Mouse (Mus musculus) gastrocnemius, postnatal 36 days (tissue): Measurements from ENCODE around the gene Eps8l2. TPM values are rescaled to one million over a fixed set of nuclear protein-coding genes. Genes with fewer than 3 reads are reported as not detected.

Source experiments
- DNase-seq, 2 experiments: peaks; one replicate each; pipeline ENCODE4 v3.0.0; 2022
- intact Hi-C: fragments of 180-260 bp; cut with DNase I; formaldehyde crosslinking; loops from one replicate; pipeline ENCODE4 v1.15.1; 2025
- total RNA-seq, 2 experiments: library from RNA; stranded (reverse); gene quantifications; 2 replicates each; pipeline ENCODE4 v1.2.3; 2021

The Eps8l2 gene
- total RNA-seq, 2 experiments from 2014 or later: 2.1 to 2.5 TPM

- intact Hi-C loops: no loop called here
- DNase-seq: no peak
Measured at GRCm38 (mm10) chr7:141361510-141361909, 22.8 kb downstream of the Eps8l2 start.

- DNase-seq: peak in 1 of 2 experiments; percentile 21
Measured at GRCm38 (mm10) chr7:141363106-141363751, 24.5 kb downstream of the Eps8l2 start.

DNA sequence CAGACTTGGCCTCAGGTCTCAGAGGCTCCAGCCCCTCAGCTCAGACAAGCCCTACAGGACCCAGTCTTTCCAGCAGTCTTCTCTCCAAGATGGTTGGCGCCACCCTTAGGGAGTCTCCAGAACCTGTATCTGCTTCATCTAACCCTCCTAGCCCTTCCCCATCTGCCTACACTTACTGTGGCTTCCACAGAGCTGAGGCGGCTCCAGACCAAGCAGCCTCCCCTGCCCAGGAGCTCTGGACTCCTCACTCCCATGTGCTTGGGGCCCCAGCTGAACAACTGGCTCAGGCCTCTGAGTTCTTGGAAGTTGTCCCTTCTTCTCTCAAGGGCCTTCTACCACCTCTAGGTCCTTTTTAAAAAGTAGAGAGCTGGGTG is 25.1 kb downstream of the Eps8l2 start:
- no peak for DNase-seq
- intact Hi-C loops: loop anchor here (1.0 kb wide), 1 partner anchor 98 kb away; no protein-coding TSS in a partner anchor

More at GRCm38 (mm10) chr7:141363106-141363751, 24.5 kb downstream of the Eps8l2 start:
- intact Hi-C loops: no loop called here

DNA sequence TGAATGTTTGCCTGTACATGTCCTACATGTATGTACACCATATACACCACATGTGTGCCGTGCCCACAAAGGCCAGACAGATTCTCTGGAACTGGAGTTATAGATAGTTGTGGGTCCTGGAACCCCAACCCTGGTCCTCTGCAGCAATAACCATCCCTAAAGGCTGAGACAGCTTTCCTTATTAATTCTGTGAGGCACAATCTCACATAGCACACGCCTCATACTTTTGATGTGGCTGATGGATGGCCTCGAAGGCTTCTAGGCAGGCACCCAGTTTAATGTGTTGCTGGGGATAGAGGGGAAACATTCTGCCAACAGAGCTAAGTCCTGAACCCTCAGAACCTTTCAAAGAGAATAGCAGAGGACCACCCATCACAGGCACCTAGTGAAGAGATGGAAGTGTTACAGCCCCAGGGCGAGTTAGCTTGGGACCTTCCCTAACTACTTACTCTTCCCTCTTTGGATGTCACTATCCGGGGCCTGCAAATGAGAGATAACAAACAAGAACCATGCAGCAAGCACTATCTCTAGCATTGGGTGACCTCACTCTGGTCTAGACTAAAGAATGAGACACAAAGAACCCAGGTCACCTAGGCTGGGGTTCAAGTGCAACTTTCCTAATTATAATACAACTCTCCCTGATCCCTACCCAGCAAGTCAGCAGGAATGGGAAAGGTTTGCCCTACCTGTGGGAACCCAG is 25.8 kb downstream of the Eps8l2 start:
- intact Hi-C loops: loop anchor here (1.0 kb wide), 1 partner anchor 99 kb away; no protein-coding TSS in a partner anchor
- DNase-seq: no peak

GRCm38 (mm10) chr7:141365049-141365445 is 26.4 kb downstream of the Eps8l2 start:
- no peak for DNase-seq
- intact Hi-C loops: no loop called here

- intact Hi-C loops: no loop called here
- DNase-seq: no peak
Measured at GRCm38 (mm10) chr7:141367358-141367757, 28.7 kb downstream of the Eps8l2 start.

DNA sequence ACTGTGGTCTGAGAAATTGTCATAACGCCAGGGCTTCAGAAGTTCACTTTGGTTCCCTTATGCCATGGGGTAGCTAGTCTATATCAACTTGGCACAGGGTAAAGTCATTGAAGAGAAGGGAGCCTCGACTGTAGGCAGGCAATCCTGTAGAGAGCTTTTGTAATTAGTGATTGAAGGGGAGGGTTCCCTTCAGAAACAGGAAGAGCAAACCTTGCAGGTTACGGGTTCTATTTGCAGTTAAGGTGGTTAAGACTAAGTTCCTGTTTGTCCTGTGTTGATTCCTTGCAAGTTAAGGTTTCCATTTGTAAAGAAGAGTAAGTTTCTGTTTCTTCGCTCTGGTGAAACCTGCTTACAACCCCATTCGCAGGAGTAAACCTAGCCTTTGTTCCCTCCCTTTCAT is 31.2 kb downstream of the Eps8l2 start:
- intact Hi-C loops: no loop called here
- no peak for DNase-seq

DNA sequence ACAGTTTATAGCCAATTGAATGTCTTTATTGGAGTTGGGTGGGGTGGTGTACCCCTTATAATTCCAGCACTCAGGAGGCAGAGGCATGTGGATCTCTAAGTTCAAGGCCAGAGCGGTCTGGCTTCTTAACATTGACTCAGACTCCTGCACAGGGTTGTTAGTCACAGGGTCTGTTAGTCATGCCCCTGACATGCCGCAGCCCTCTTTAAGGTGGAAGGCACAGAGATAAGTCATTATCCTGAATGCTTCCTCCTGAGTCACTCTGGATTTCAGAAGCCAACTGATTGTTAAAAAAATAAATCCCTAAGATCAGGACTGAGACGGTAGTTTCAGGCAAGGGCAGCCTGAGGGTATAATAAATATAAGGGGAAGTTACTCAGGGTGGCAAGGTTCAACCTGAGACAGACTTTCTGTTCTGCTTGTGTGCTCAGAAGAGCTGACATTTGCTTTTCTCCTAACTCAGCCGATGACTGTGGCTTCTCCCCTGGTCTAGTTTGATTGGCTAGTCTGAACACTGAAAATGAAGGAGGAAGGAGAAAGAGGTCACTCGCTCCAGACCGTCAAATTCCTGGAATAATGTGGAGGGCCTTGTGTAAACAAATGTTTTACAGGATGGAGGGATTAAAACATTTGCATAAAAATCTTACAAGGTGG is 33.4 kb downstream of the Eps8l2 start:
- no peak for DNase-seq
- intact Hi-C loops: no loop called here

DNA sequence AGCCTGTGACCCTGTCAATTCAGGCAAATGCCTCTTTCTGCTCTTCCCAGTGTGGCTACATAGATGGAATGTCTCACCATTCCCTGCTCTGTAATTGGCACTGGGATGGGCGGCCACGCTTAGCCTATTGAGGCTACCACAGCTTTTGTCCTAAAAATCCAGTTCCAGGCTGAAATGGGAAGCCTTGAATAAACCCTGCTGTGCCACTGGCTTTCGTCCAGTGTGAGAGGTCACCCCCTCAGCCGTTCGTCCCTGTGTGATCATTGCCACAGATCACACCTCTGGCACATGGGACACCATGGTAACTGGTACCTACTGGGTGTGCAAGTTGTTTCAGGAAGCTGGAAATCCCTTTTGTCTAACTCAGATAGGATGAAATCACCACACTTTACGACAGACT is 34.9 kb downstream of the Eps8l2 start:
- DNase-seq: no peak
- intact Hi-C loops: no loop called here

DNA sequence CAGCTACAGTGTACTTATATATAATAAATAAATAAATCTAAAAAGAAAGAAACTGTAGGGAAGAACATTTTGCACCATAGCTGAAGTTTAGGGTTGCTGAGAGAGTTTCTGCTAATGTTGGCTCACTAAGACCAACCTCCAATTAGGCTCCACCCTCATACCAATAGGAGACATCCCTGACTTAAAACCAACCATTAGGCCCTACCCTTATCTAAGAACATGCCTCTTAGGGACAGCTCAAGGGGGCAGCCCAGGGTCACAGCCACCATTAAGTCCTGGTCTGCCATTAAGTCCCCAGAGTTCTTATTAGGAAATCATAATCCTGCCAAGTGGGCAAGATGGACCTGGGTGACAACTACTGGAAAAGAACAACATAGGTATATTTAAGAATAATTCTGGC is 35.7 kb downstream of the Eps8l2 start:
- intact Hi-C loops: no loop called here
- no peak for DNase-seq

DNA sequence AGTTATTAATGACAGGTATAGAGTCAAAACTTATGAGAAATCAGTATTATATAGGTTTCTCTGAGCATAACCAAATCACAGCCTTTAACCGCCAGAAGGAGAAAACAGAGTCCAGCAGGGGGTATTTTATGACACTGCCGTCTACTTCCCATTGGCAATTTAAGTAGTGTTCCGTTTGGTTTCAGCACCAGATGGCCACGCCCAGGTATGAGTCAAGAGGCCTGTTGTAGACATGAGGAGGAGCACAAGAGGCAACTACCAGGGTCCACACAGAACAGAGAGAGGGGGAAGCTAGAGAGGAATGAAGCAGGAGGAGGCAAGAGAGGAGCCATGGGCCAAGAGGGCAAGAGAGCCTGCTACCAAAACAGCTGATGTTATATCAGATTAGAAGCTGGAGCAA is 40.9 kb downstream of the Eps8l2 start:
- DNase-seq: peak in 1 of 2 experiments; percentile 9
- intact Hi-C loops: no loop called here

- no peak for DNase-seq
- intact Hi-C loops: no loop called here
Measured at GRCm38 (mm10) chr7:141381068-141381835, 42.6 kb downstream of the Eps8l2 start.

- intact Hi-C loops: no loop called here
- DNase-seq: no peak
Measured at GRCm38 (mm10) chr7:141387807-141388486, 49.3 kb downstream of the Eps8l2 start.

DNA sequence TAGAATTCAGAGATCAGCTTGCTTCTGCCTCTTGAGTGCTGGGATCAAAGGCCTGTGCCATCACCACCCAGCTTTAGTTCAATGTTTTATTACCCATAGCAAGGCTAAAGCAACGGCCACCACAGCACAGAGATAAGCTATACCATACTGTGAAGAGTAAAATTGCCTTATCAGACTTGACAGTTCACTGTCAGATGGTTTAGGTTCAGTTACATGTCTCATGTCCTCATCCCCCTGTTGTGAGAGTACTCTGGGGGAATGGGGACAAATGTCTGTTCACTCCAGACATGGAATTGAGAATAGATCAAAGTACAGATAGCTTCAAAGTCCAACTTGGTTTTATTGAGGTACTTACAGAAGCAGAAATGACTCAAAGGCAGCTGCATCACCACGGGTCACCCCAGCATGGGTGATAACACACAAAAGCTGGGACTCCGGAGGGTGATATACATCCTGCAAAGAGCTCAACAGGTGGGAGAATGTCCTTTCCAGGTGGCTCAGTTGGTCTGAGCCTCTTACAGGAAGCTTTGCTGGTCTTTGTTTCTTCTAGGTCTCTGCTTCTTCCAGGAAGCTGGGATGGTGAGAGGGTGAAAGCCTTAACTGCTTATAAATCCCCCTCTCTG is 49.9 kb downstream of the Eps8l2 start:
- intact Hi-C loops: no loop called here
- no peak for DNase-seq

DNA sequence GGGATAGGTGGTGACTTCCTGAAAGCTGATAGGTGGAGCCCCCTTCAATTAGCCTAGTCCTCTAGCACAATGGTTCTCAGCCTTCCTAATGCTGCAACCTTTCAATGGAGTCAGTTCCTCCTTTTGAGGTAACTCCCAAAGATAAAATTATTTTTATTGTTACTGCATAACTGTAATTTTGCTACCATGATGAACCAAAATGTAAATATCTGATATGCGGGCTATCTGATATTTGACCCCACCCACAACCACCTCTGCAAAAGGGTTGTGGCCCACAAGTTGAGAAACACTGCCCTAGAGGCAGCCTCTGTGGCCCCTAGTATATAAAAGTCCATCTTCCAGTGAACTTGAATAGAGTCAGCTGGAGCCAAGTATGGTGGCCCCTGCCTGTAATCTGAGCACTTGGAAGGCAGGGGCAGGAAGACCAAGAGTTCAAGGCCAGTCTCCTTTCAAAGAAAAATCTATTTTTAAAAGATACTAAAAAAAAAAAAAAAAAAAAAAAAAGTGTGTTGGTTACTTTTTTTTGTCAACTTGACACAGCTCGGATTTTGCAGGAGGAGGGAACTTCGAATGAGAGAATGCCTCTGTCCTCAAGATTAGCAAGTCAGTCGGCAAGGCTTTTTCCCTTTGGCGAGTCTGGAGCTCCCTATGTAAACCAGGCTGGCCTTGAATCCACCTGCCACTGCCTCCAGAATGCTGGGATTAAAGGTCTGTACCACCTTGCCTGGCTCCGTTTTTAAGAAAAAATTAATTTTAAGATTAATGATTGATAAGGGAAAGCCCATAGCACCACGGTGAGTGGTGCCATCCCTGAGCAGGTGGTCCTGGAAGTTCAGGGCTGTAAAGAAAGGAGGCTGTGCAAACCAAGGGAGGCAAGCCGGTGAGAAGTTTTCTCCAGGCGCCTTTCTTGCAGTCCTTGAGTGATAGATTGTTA is 51.9 kb downstream of the Eps8l2 start:
- intact Hi-C loops: no loop called here
- no peak for DNase-seq

DNA sequence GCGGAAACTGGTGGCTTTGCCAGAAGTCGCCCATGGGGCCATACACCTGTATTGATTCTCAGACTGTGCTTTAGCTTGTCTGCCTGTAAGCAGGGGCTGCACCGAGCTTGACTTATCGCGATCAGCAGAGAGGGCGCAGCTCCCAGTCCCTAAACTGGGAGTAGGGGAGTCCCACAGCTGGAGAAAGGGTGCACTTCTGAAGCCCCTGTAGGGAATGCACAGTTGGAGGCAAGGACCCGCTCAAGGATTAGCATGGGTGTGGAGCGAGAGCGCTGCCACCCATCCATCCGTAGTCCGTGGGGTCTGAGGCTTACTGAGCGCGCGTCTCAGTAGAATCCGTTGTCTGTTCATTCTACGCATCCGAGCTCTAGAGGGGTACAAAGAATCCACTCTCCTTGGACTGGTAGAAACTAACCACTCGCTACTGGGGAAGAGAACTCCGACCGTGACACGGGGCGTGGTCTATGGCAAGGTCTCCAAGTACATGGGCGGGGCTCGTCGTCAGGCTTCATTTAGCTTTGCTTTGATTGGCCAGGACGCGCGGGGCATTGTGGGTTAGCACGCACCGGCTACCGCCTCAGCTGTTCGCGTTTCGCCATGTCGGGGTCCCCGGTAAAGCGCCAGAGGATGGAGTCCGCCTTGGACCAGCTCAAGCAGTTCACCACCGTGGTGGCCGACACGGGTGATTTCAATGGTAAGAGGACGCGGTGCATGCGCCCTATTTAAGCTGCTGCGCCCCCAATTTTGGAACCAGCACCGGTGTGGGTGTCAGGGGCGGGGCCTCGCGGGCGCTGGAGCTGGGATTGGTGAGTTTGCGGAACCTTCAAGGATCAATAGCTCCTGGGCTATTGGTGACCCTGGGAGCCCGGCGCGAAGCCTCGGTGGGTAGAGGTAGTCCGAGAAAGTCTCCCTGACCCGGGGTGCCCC is 53.2 kb downstream of the Eps8l2 start, which contains the start of gene Taldo1:
TSS of gene Taldo1 (plus strand) at position 575 of the 927 bp plus-strand sequence.
- intact Hi-C loops: no loop called here
- peak; percentile 95 to 96 for DNase-seq

DNA sequence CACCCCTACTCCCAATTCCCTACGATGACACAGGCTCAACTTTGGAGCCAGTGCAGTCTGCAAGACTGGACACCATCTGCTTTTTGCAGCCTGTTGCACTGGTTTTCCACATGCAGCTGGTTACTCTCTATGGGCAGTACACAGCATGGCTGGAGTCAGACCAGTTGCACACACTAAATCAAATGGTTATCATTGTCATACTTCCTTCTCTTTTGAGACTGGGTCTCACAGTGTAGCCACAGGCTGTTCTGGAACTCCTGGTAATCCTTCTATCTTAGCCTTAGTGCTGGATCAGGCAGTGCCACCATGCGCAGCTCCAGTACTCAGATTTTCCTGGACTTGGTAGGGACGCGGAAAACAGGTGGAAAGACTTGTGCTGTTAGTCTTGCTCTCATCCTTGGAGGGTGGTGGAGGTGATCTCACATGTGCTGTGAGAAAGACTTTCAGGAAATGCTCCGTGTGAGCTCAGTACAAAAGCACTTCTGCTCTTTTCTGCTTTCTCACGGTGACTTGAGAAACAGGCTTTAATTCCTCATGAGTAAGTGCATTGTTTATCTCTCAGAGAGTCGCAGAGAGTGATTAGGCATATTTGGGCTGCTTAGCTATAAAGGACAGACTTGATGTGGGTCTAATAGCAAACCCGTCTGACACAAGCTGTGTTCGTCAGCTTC is 54.0 kb downstream of the Eps8l2 start:
- intact Hi-C loops: no loop called here
- no peak for DNase-seq
